Mouse (Mus musculus) heart, embryonic 15.5 days (tissue): ENCODE data around the gene Hnrnpul2. TPM values are rescaled to one million over a fixed set of nuclear protein-coding genes. Genes with fewer than 3 reads are reported as not detected.

Experiments
- ATAC-seq: fragments of 200-750 bp; cut with Nextera tagmentation; replicated peaks from 2 replicates; pipeline ENCODE4 v1.8.0; 2017; ENCODE audit warnings: low read depth, moderate TSS enrichment; ENCODE audit not compliant: insufficient number of reproducible peaks, insufficient read depth, low FRiP score
- H3K27ac ChIP-seq: fragments of 300-500 bp; sonication (generic); 2 replicates; pipeline ENCODE4 v1.5.1; 2015; ENCODE audit warnings: mild to moderate bottlenecking, inconsistent platforms
- H3K27me3 ChIP-seq: fragments of 300-500 bp; sonication (generic); 2 replicates; pipeline ENCODE4 v1.6.1; 2015; ENCODE audit warnings: inconsistent platforms
- H3K36me3 ChIP-seq: fragments of 300-500 bp; sonication (generic); 2 replicates; pipeline ENCODE4 v1.6.1; 2015; ENCODE audit warnings: mild to moderate bottlenecking, inconsistent platforms
- H3K4me1 ChIP-seq: fragments of 300-500 bp; sonication (generic); replicated peaks from 2 replicates; pipeline ENCODE4 v1.6.1; 2015; ENCODE audit warnings: inconsistent platforms
- H3K4me2 ChIP-seq: fragments of 300-500 bp; sonication (generic); 2 replicates; pipeline ENCODE4 v1.6.1; 2015; ENCODE audit warnings: inconsistent platforms, mild to moderate bottlenecking, moderate library complexity
- H3K4me3 ChIP-seq: fragments of 300-500 bp; sonication (generic); 2 replicates; pipeline ENCODE4 v1.5.1; 2015; ENCODE audit warnings: mild to moderate bottlenecking, inconsistent platforms
- H3K9ac ChIP-seq: fragments of 300-500 bp; sonication (generic); 2 replicates; pipeline ENCODE4 v1.6.1; 2015; ENCODE audit warnings: mild to moderate bottlenecking, inconsistent platforms
- H3K9me3 ChIP-seq: fragments of 300-500 bp; sonication (generic); replicated peaks from 2 replicates; pipeline ENCODE4 v1.6.1; 2016; ENCODE audit warnings: inconsistent platforms
- WGBS: fragments of 180-500 bp; shearing (Covaris S2); methylation state at CpG from one replicate; pipeline ENCODE4 v1.1.7; 2015; ENCODE audit warnings: mixed read lengths; 5-methylcytosine and 5-hydroxymethylcytosine counted together
- polyA plus RNA-seq: library from polyadenylated mRNA; unstranded; fragments of >200 nt; fragmentation: Nextera tagmentation; extraction: Ambion mirVana; gene quantifications from 2 replicates; pipeline ENCODE4 v1.2.1, GENCODE M21; 2015

Gene Hnrnpul2
- polyA plus RNA-seq, 1 experiment from 2014 or later, result 2.6 TPM

DNA sequence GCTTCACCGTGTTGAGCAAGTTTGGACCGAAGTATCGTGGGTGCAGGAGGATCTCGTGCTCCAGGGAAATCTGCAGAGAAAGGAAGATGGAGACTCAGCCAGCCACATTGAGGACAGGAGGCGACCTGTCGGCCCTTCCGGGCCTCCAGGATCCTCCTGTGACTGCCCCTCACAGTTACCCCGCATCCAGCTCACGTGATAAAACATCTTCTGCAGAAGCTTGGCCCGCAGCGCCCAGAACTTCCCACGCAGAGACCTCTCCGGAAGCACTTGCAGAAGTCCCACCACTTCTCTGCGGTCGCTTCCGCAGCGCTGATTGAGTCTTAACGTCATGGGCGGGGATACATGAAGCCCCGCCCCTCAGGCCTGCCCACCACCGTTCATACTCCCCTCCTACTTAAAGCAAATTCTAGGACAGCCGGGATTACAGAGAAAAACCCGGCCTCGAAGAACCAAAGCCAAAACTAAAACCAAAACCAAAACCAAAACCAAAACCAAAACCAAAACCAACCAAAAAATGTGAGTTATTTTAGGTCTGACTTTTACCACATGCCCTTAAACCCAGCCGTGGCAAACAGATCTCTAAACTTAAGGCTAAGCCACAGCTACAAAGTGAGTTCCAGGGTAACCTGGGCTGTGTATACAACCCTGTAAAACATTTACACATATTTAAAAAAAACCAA is 21.4 kb upstream of the Hnrnpul2 start, which contains the start of gene Polr2g:
Gene Polr2g, minus strand, starts transcription at position 314 of the 683 bp plus-strand sequence.
- H3K36me3 ChIP-seq, result peaks cover 21% of the 10 kb centered on the region
- no peaks in the 10 kb centered on the region for H3K27me3 ChIP-seq
- peak; percentile 76 for ATAC-seq
- peak within 1 kb of the TSS; percentile 85 for H3K9ac ChIP-seq
- peak within 1 kb of the TSS; percentile 72 for H3K4me2 ChIP-seq
- peak within 1 kb of the TSS; percentile 89 for H3K4me3 ChIP-seq
- peaks cover 19% of the 10 kb centered on the region for H3K4me1 ChIP-seq
- H3K9me3 ChIP-seq, result no peaks in the 10 kb centered on the region
- WGBS, result 2% methylated on average over 25 of the region's 25 CpGs
- peak within 1 kb of the TSS; percentile 68 for H3K27ac ChIP-seq

DNA sequence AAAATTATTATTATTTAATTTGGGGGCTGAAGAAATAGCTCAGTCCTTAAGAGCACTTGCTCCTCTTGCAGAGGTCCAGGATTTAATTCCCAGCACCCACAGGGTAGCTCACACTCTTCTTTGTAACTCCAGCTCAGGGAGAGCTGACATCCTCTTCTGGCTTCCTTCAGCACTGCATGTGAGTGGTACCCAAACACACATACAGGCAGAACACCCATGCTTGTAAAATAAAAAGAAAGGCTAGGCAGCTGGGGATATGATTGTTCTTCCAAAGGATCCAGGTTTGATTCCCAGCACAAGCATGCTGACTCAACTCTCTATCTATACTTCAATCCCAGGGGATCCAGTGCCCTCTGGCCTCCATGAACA is 20.9 kb upstream of the Hnrnpul2 start:
- H3K27ac ChIP-seq, result no peak overlapping the region

DNA sequence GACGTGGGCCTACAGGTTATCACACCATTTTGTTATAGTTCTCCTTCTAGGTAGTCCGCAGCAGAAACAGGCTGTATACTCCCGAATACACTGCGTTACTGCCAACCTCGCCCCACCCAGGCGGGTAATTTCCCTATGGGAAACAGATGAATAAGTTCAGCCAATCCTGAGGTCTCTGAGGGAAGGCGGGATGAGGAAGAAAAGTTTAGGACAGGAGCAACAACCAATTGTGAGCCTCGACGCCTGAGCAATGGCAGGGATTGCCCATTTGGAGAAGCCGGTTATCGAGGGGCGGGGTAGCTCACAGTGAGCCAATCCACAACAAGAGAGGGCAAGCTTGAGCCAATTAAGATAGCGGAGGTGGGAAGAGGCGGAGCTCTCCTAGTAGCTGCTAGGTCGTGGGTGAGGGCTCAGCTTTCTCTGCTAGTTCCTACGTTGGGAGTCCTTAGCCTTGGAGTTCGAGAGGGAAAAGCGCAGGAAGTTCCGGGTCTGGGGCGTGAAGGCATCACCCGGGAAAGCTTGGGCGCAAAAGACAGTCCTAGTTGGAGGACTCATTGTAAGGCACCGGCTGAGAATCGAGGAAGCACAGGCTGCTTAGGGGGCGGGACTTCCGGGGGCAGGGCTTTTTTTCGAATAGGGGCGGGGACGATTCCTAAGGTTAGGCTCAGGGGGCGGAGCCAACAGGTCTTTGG is 17.5 kb upstream of the Hnrnpul2 start, which contains the start of gene Zbtb3:
Gene Zbtb3, plus strand, starts transcription at position 426 of the 692 bp plus-strand sequence.
- Histone ChIP-seq H3K9ac (peak within 1 kb of the TSS; percentile 62), H3K36me3 (peaks cover 20% of the 10 kb centered on the region), H3K4me3 (peak within 1 kb of the TSS; percentile 71), H3K4me2 (peak within 1 kb of the TSS; percentile 65), H3K27me3 (no peaks in the 10 kb centered on the region), H3K9me3 (no peaks in the 10 kb centered on the region), H3K4me1 (peaks cover 19% of the 10 kb centered on the region), H3K27ac (peak within 1 kb of the TSS; percentile 87)
- peak; percentile 96 for ATAC-seq
- WGBS, result under 1% methylated on average over 30 of the region's 30 CpGs

More for the DNA sequence above, 20.9 kb upstream of the Hnrnpul2 start:
- H3K9ac ChIP-seq, result no peak overlapping the region
- H3K27me3 ChIP-seq, result no peaks in the 10 kb centered on the region
- H3K4me2 ChIP-seq, result peak overlapping the region; percentile 72
- H3K9me3 ChIP-seq, result no peaks in the 10 kb centered on the region
- peak overlapping the region; percentile 89 for H3K4me3 ChIP-seq
- peaks cover 21% of the 10 kb centered on the region for H3K4me1 ChIP-seq
- H3K36me3 ChIP-seq, result peaks cover 16% of the 10 kb centered on the region
- ATAC-seq, result no peak

DNA sequence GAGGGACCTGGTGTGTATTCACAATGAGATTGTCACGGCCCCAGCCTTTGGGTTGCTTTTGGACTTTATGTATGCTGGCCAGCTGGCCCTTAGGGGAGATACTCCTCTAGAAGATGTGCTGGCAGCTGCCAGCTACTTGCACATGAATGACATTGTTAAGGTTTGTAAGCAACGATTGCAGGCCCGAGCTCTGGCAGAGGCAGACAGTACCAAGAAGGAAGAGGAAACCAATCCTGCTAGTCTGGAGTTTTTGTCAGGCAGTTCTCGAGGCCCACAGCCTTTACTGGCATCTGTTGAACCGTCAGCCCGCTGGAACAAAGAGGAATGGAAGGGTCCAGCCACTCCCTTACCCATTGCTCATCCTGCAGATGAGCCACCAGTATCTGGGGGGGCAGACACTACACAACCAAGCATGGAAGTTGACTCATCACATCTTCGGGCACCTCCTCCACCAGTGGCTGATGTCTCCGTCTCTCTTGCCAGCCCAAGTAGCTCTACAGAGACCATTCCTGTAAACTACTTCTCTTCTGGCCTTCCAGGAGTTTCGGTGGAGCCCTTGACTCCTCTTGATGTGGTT is 16.5 kb upstream of the Hnrnpul2 start:
- H3K4me2 ChIP-seq, result peak overlapping the region; percentile 65
- ATAC-seq, result no peak
- H3K36me3 ChIP-seq, result peaks cover 30% of the 10 kb centered on the region
- no peaks in the 10 kb centered on the region for H3K27me3 ChIP-seq
- H3K27ac ChIP-seq, result peak overlapping the region; percentile 87; the same call in 1 of the 2 replicates
- peak overlapping the region; percentile 71 for H3K4me3 ChIP-seq
- peak overlapping the region; percentile 62; the same call in 1 of the 2 replicates for H3K9ac ChIP-seq
- H3K4me1 ChIP-seq, result peaks cover 12% of the 10 kb centered on the region
- WGBS, result 87% methylated on average over 9 of the region's 9 CpGs
- H3K9me3 ChIP-seq, result no peaks in the 10 kb centered on the region

DNA sequence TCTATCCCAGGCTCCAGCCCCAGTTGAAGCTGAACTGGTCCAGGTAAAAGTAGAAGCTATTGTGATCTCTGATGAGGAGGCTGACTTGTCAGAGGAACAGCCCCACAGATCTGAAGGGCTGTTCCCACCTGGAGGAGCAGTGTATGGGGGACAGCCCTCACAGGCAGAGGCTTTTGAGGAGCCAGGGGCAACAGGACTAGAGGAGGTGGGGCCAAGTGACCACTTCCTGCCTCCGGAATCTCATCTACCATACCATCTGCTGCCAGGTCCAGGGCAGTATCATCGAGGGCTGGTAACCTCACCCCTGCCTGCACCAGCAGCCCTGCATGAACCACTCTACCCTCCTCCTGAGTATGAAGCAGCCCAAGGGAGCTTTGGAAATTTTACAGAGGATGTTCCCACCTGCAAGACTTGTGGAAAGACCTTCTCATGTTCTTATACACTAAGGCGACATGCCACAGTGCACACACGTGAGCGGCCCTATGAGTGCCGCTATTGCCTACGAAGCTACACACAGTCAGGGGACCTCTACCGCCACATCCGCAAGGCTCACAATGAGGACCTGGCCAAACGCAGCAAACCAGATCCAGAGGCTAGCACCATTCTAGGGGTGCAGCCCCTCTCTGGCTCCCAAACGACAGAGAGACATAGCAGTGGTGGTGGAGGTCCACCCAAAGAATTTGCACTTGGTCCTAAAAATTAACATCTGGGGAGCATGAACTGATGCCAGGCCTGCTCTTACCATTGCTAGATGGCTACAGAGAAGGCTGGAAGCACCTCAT is 15.7 kb upstream of the Hnrnpul2 start:
- Histone ChIP-seq H3K4me1 (peaks cover 12% of the 10 kb centered on the region), H3K27ac (no peak overlapping the region), H3K9ac (no peak overlapping the region), H3K27me3 (no peaks in the 10 kb centered on the region), H3K4me3 (no peak overlapping the region), H3K36me3 (peaks cover 36% of the 10 kb centered on the region), H3K4me2 (no peak overlapping the region), H3K9me3 (no peaks in the 10 kb centered on the region)
- ATAC-seq, result no peak
- 86% methylated on average over 11 of the region's 11 CpGs for WGBS

DNA sequence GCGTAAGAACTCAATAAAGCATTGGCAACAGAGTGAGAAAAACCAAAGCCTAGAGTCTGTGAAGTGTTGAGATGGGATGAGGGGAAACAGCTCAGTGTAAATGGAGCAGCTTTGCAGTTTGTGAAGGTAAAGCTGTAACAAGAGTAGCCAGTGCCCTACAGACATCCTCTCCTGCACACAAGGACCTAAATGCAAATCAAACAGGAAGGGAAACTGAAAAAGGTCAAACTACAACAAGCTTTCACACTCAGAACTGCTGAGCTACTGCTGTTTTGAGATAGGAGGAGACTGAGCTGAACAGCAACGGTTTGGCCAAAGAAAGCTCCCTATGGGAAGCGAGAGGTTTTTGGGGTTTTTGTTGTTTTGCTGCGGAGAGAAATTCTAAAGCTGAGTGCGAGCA is 13.0 kb upstream of the Hnrnpul2 start:
- Histone ChIP-seq H3K9me3 (no peaks in the 10 kb centered on the region), H3K27ac (no peak overlapping the region), H3K27me3 (no peaks in the 10 kb centered on the region), H3K9ac (no peak overlapping the region), H3K4me3 (no peak overlapping the region), H3K4me1 (peaks cover 9% of the 10 kb centered on the region), H3K4me2 (no peak overlapping the region), H3K36me3 (peaks cover 57% of the 10 kb centered on the region)
- ATAC-seq, result no peak
- 94% methylated on average over 5 of the region's 5 CpGs for WGBS

DNA sequence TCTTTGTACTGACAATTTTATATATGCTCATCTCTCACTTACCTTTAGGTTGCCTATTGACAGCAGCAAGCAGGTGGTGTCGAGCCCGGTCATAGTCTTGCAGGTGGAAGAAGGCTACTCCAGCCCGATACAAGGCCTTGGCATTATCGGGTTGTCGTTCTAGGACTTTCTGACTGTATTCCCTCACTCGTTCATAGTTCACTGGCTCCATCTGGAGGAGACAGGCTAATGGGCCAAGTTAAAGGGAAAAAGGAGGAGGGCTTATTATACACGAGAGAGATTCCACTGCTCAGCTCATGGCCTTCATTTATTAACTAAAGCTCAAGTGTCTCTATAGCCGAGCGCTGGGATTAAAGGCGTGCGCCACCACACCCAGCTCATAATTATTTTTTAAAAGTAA is 4.0 kb upstream of the Hnrnpul2 start:
- 79% methylated on average over 11 of the region's 11 CpGs for WGBS
- H3K4me2 ChIP-seq, result no peak overlapping the region
- no peak for ATAC-seq
- H3K27ac ChIP-seq, result no peak overlapping the region
- no peak overlapping the region for H3K4me3 ChIP-seq
- H3K4me1 ChIP-seq, result peaks cover 19% of the 10 kb centered on the region
- no peaks in the 10 kb centered on the region for H3K27me3 ChIP-seq
- H3K9ac ChIP-seq, result no peak overlapping the region
- H3K36me3 ChIP-seq, result peaks cover 34% of the 10 kb centered on the region
- no peaks in the 10 kb centered on the region for H3K9me3 ChIP-seq

DNA sequence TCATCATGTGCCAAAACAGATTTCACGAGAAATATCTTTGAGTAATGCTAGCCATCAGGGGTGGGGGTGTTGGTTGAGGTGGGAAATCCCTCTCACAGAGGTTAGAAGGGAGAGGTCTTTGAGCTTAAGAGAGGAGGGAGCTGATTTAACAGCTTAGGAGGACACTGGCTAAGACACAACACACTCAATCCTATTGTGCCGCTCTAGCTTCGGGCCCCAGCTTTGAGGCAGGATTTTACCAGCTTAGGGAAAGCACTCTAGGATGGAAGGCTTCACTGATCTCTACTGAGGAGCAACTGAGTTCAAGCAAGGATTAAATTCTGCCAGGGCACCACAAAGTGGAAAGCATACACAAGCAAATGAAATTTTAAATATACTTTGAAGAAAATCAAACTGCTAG is 2.8 kb upstream of the Hnrnpul2 start:
- Histone ChIP-seq H3K27me3 (no peaks in the 10 kb centered on the region), H3K9ac (no peak overlapping the region), H3K4me2 (peak overlapping the region; percentile 1; the same call in 1 of the 2 replicates), H3K9me3 (no peaks in the 10 kb centered on the region), H3K27ac (no peak overlapping the region), H3K4me1 (peaks cover 23% of the 10 kb centered on the region), H3K36me3 (peaks cover 24% of the 10 kb centered on the region), H3K4me3 (no peak overlapping the region)
- 75% methylated on average over 3 of the region's 3 CpGs for WGBS
- ATAC-seq, result no peak

DNA sequence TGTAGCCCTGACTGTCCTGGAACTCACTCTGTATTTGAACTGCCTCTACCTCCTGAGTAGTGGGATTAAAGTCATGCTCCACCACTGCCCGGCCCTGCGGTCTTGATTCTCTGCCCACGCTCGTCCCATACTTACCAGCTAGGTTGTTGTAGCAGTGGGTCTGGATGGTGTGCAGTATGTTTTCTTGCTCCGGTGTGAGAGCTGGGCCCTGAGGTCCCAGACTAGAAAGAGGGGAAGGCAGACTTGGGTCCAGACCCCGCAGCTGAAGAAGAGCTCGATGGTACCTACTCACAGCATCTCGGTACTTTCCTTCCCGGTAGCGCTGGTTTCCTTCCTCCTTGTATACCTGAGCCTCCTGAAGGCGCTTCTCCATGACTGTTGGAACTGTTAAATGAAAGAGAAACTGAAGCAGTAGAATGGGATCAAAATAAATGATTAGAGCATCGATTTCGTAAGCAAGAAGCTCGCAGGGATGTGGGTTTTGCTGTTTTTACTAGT is 1.5 kb upstream of the Hnrnpul2 start:
- H3K27me3 ChIP-seq, result no peaks in the 10 kb centered on the region
- H3K9ac ChIP-seq, result peak overlapping the region; percentile 65
- no peaks in the 10 kb centered on the region for H3K9me3 ChIP-seq
- H3K36me3 ChIP-seq, result peaks cover 19% of the 10 kb centered on the region
- H3K4me2 ChIP-seq, result peak overlapping the region; percentile 83
- ATAC-seq, result no peak
- H3K4me3 ChIP-seq, result peak overlapping the region; percentile 91
- WGBS, result 18% methylated on average over 14 of the region's 14 CpGs
- peaks cover 37% of the 10 kb centered on the region for H3K4me1 ChIP-seq
- H3K27ac ChIP-seq, result peak overlapping the region; percentile 99

DNA sequence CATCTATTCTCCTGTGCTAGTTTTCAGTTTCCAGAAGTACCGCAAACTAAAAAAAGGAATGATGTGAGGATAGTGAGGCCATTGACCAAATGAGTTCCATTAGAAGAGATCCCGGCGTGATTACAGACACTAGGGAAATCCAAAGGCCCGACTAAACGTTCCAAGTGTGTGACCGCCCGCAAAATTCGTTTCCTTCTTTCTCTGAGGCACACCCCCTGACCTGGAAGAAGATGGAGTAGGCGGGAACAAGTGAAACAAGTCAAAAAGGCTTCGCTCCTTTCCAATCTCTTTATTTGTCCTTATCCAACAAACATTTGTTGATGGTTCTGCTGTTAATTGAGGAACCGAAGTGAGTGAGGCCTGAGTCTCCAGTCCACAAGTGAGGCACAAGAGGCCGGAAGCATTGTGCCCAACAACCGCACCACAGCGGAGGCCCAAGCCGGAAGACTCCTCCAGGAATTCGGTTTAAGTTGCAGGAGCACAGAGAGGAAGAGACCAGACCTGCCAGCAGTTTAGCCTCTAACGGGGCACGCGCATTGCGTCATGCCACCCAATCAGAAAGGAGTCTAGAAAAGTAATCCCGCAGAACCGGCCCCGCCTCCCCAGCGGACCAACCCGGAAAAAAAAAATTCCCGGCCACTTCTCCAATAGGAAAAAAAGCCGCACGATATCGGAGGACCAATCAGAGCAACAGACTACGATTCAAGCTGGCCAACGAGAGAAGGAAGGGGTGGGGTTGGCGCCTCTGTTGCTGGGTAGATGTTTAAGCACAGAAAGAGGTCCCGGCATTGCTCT is 812 bp upstream of the Hnrnpul2 start, which contains the start of gene Ttc9c:
Gene Ttc9c, minus strand, starts transcription at position 533 of the 795 bp plus-strand sequence.
- ATAC-seq, result peak; percentile 89
- Histone ChIP-seq H3K4me1 (peaks cover 37% of the 10 kb centered on the region), H3K27ac (peak within 1 kb of the TSS; percentile 99), H3K4me2 (peak within 1 kb of the TSS; percentile 83), H3K9me3 (no peaks in the 10 kb centered on the region), H3K36me3 (peaks cover 20% of the 10 kb centered on the region), H3K27me3 (no peaks in the 10 kb centered on the region), H3K4me3 (peak within 1 kb of the TSS; percentile 91), H3K9ac (peak within 1 kb of the TSS; percentile 95)
- under 1% methylated on average over 33 of the region's 33 CpGs for WGBS
